Mouse (Mus musculus) megakaryocyte-erythroid progenitor cell, adult 5 weeks (primary cell): ENCODE results near the gene Cluh. TPM values are rescaled to one million over a fixed set of nuclear protein-coding genes. Genes with fewer than 3 reads are reported as not detected.

Experiments
- polyA plus RNA-seq: library from polyadenylated mRNA; stranded (reverse); fragments of >175 nt; gene quantifications from 2 replicates; pipeline ENCODE4 v1.2.3, GENCODE M21; 2012

Cluh gene
- polyA plus RNA-seq: 54.3 and 68.1 TPM in 2 replicates

GRCm38 (mm10) chr11:74649095-74649646 lies at the start of gene Cluh:
Gene Cluh, plus strand, starts transcription at chr11:74649495.

GRCm38 (mm10) chr11:74610545-74611176 lies 38.6 kb upstream of the Cluh start, which contains the start of gene Rap1gap2:
Gene Rap1gap2, minus strand, starts transcription at chr11:74610915.

GRCm38 (mm10) chr11:74619201-74619955 lies 29.9 kb upstream of the Cluh start, which contains the start of gene Ccdc92b:
Gene Ccdc92b, plus strand, starts transcription at chr11:74619605.

Other genes starting within 250 kb of the Cluh start
- gene Rap1gap2, start 38.6 kb upstream of the Cluh start, polyA plus RNA-seq: 3.9 and 4.2 TPM in 2 replicates
- gene Ccdc92b, start 29.9 kb upstream of the Cluh start, polyA plus RNA-seq: 0.18 and 0.21 TPM in 2 replicates
- 7.4 and 8.1 TPM in 2 replicates for gene Pafah1b1, start 75.2 kb downstream of the Cluh start, polyA plus RNA-seq
- gene Mettl16, start 121.3 kb downstream of the Cluh start, polyA plus RNA-seq: 16.2 and 17.3 TPM in 2 replicates
- 194 and 252 TPM in 2 replicates for gene Mnt, start 181.4 kb downstream of the Cluh start, polyA plus RNA-seq
- gene Sgsm2, start 247.6 kb downstream of the Cluh start, polyA plus RNA-seq: 11.7 and 17.1 TPM in 2 replicates
- gene Tsr1, start 248.6 kb downstream of the Cluh start, polyA plus RNA-seq: 24.5 and 29.6 TPM in 2 replicates